Mouse (Mus musculus) cerebellum, adult 2 months (tissue): ENCODE measurements around the gene Als2cr12.

Source experiments
- CTCF ChIP-seq: fragments of 200-500 bp; IDR thresholded peaks from 2 replicates; pipeline ENCODE4 v1.5.1; 2011; ENCODE audit warnings: low read depth, mild to moderate bottlenecking, control low read depth, low read length, moderate library complexity, borderline replicate concordance; ENCODE audit not compliant: insufficient read depth
- POLR2A ChIP-seq: fragments of 200-500 bp; IDR thresholded peaks from 2 replicates; pipeline ENCODE4 v1.6.1; 2011; ENCODE audit warnings: low read length, control low read depth, borderline replicate concordance; ENCODE audit not compliant: insufficient read depth

- TF ChIP-seq CTCF (no peak), POLR2A (no peak)
These were observed 85.6 kb downstream of the Als2cr12 start for GRCm38 (mm10) chr1:58610166-58610565.
